Mouse (Mus musculus) CH12.LX (cell line): ENCODE results near the gene Tm9sf2.

Experiments
- CHD2 ChIP-seq: IDR thresholded peaks from 2 replicates; pipeline ENCODE4 v1.6.1; 2011; ENCODE audit warnings: low read length, improper control_type of control experiment
- CTCF ChIP-seq, 2 experiments: IDR thresholded peaks in 1 of 2; conservative IDR thresholded peaks in 1 of 2; 2 replicates each; pipeline ENCODE4 v1.5.1; 2011 to 2012; ENCODE audit warnings: low read depth in 2 of 2, low read length in 2 of 2, improper control_type of control experiment in 1 of 2, inconsistent platforms in 1 of 2, mild to moderate bottlenecking in 1 of 2, moderate library complexity in 1 of 2
- GABPA ChIP-seq: IDR thresholded peaks from 2 replicates; pipeline ENCODE4 v1.6.1; 2012; ENCODE audit warnings: low read depth, low read length, improper control_type of control experiment, inconsistent platforms; ENCODE audit not compliant: insufficient replicate concordance
- MEF2A ChIP-seq: IDR thresholded peaks from 2 replicates; pipeline ENCODE4 v1.6.1; 2014; ENCODE audit warnings: low read depth, mild to moderate bottlenecking, inconsistent platforms, low read length, improper control_type of control experiment, borderline replicate concordance
- NRF1 ChIP-seq: IDR thresholded peaks from 2 replicates; pipeline ENCODE4 v1.6.1; 2014; ENCODE audit warnings: low read depth, mild to moderate bottlenecking, inconsistent platforms, low read length, improper control_type of control experiment, moderate library complexity
- POLR2A ChIP-seq: IDR thresholded peaks from 2 replicates; pipeline ENCODE4 v1.6.1; 2011; ENCODE audit warnings: low read depth, mild to moderate bottlenecking, improper control_type of control experiment, low read length
- POLR2AphosphoS2 ChIP-seq: IDR thresholded peaks from 2 replicates; pipeline ENCODE4 v1.6.1; 2011; ENCODE audit warnings: low read depth, low read length, improper control_type of control experiment
- SIN3A ChIP-seq: IDR thresholded peaks from 2 replicates; pipeline ENCODE4 v1.6.1; 2012; ENCODE audit warnings: low read length, improper control_type of control experiment, inconsistent platforms
- TBP ChIP-seq: conservative IDR thresholded peaks from 2 replicates; pipeline ENCODE4 v1.6.1; 2011; ENCODE audit warnings: low read depth, low read length, improper control_type of control experiment

DNA sequence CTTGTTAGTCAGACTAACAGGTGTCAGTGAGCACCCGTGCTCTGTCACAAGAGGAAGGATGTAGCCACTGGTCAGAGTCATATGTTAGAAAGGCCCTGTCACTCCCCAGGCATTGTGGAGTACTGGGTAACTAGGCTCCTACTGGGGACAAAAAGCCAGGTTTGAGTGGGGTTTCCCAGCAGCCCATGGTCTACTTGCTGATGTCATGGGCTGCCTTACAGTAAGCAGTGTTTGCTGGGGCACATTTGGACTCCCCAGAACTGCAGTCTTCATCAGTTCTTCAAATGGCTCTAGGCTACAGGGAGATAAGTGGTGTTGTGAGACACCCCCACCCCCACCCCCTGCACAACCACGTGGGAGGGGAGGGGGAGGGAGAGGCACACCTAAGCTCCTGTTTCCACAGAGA is 48.9 kb upstream of the Tm9sf2 start:
- no peak for TF ChIP-seq POLR2A
- TF ChIP-seq MEF2A = peak; percentile 76
- no peak for TF ChIP-seq CTCF (conservative IDR thresholded peaks at IDR 0.05 in 1 of 2, IDR thresholded peaks at IDR 0.05 in 1 of 2; ENCODE audit: low read depth in 2 of 2, low read length in 2 of 2)
- no peak for TF ChIP-seq NRF1
- TF ChIP-seq POLR2AphosphoS2 = no peak
- TF ChIP-seq TBP = no peak
- peak; percentile 68 for TF ChIP-seq SIN3A
- TF ChIP-seq GABPA = no peak
- TF ChIP-seq CHD2 = peak; percentile 68; the same call in 1 of the 2 replicates
